Mouse (Mus musculus): Measurements from ENCODE around the gene Pitpnm2. TPM values are rescaled to one million over a fixed set of nuclear protein-coding genes. Genes with fewer than 3 reads are reported as not detected.

Gene Pitpnm2
- polyA plus RNA-seq, 2 experiments = 1.9 to 4.7 TPM

DNA sequence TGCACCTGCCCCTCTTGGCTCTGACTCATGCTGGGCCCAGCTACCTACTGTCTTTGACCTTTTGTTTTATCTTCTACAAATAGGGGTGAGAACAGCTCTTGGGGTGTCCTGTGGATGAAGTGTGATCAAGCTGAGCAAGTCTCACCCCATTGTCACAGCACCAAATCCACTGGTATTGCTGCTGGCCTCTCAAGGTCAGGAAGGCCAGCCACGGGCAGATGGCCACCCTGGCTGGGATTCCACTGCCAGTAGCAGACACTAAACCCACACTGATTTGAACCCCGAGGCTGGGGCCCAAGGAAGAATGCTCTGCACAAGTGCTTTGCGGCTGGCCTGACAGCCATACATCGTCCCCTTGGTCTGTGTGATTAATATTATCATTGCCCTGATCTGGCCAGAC is 91.3 kb downstream of the Pitpnm2 start:
- H3K36me3 ChIP-seq (replicated peaks; ENCODE audit: control insufficient read depth, insufficient read depth, low read depth) = no peaks in the 10 kb centered on the region
- no peak overlapping the region for H3K9ac ChIP-seq (replicated peaks)
- DNase-seq (ENCODE audit: low read depth in 3 of 3, low spot score in 3 of 3) (no peak), ATAC-seq (ENCODE audit: insufficient read depth) (no peak)
- H3K27me3 ChIP-seq (ENCODE audit: control insufficient read depth, insufficient read depth, low read length) = no peaks in the 10 kb centered on the region
- H3K4me3 ChIP-seq (ENCODE audit: insufficient read depth in 1 of 2, low read depth in 2 of 2, low read length in 2 of 2) = no peak overlapping the region
- H3K9me3 ChIP-seq (ENCODE audit: control insufficient read depth, low read length) = no peaks in the 10 kb centered on the region
- WGBS (ENCODE audit: insufficient replicate concordance) = 61% methylated on average over 4 of the region's 4 CpGs
- no peak for TF ChIP-seq EP300 (IDR thresholded peaks at IDR 0.05; ENCODE audit: low read depth)
- TF ChIP-seq CTCF (IDR thresholded peaks at IDR 0.05; ENCODE audit: low read depth) = no peak
- 0 out of 4 replicates have a peak, but pooled peaks cover 0 to 4% of the 10 kb centered on the region in 2 experiments for H3K4me1 ChIP-seq (replicated peaks; ENCODE audit: control insufficient read depth in 2 of 2, insufficient read depth in 2 of 2, low read length in 1 of 2)
- H3K27ac ChIP-seq = no peak overlapping the region
- H3K4me2 ChIP-seq (ENCODE audit: low read depth) = no peak overlapping the region

DNA sequence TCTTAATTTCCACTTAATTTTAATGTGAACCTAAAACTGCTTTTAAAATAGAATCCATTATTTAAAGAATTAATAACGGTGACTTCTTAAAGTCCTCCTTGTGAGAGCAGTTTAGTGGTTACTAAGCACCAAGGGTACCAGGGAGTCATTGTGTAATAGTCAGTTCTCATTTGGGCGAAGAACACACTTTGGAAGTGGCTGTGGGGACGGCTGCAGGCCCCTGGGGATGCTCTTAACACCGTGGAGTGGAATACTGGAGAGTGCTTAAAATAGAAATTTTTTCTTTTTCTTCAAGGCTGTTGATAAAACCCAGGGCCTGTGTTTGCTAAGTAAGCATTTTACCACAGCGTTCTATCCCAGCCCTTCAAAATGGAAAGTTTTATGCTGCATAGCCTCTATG is 93.6 kb downstream of the Pitpnm2 start:
- Histone ChIP-seq H3K4me1 (replicated peaks; ENCODE audit: control insufficient read depth in 2 of 2, insufficient read depth in 2 of 2, low read length in 1 of 2) (no peaks in the 10 kb centered on the region), H3K9me3 (ENCODE audit: control insufficient read depth, low read length) (no peaks in the 10 kb centered on the region), H3K4me3 (ENCODE audit: insufficient read depth in 1 of 2, low read depth in 2 of 2, low read length in 2 of 2) (no peak overlapping the region), H3K27ac (no peak overlapping the region), H3K4me2 (ENCODE audit: low read depth) (no peak overlapping the region), H3K36me3 (replicated peaks; ENCODE audit: control insufficient read depth, insufficient read depth, low read depth) (no peaks in the 10 kb centered on the region), H3K9ac (replicated peaks) (no peak overlapping the region), H3K27me3 (ENCODE audit: control insufficient read depth, insufficient read depth, low read length) (no peaks in the 10 kb centered on the region)
- no peak for TF ChIP-seq EP300 (IDR thresholded peaks at IDR 0.05; ENCODE audit: low read depth)
- no peak for TF ChIP-seq CTCF (IDR thresholded peaks at IDR 0.05; ENCODE audit: low read depth)
- WGBS (ENCODE audit: insufficient replicate concordance) = 73% methylated on average over 5 of the region's 5 CpGs
- no peak for ATAC-seq (ENCODE audit: insufficient read depth)
- no peak for DNase-seq (ENCODE audit: low read depth in 3 of 3, low spot score in 3 of 3)

DNA sequence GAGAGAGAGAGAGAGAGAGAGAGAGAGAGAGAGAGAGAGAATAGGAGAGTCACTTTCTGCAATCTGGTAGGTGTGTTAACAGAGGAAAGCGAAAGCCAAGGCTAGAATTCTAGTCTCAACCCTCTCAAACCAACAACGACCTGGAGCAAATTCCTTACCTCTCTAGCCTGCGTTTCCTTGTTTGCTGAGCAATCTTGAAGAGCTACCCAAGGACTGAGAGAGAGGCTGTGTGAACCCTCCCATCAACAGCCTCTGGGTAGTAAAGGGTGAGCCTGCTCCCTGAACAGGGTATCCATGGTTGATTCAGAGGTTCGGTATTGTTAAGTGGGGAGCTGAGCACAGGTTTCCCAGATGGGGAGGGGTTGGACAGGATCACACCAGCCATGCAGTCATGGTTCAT is 96.8 kb downstream of the Pitpnm2 start:
- no peaks in the 10 kb centered on the region for H3K27me3 ChIP-seq (ENCODE audit: control insufficient read depth, insufficient read depth, low read length)
- TF ChIP-seq EP300 (IDR thresholded peaks at IDR 0.05; ENCODE audit: low read depth) = no peak
- TF ChIP-seq CTCF (IDR thresholded peaks at IDR 0.05; ENCODE audit: low read depth) = no peak
- no peak overlapping the region for H3K4me2 ChIP-seq (ENCODE audit: low read depth)
- WGBS (ENCODE audit: insufficient replicate concordance) = 77% methylated on average over 4 of the region's 4 CpGs
- H3K4me3 ChIP-seq (ENCODE audit: insufficient read depth in 1 of 2, low read depth in 2 of 2, low read length in 2 of 2) = no peak overlapping the region
- no peaks in the 10 kb centered on the region for H3K4me1 ChIP-seq (replicated peaks; ENCODE audit: control insufficient read depth in 2 of 2, insufficient read depth in 2 of 2, low read length in 1 of 2)
- no peak for ATAC-seq (ENCODE audit: insufficient read depth)
- H3K9ac ChIP-seq (replicated peaks) = no peak overlapping the region
- H3K27ac ChIP-seq = no peak overlapping the region
- H3K9me3 ChIP-seq (ENCODE audit: control insufficient read depth, low read length) = no peaks in the 10 kb centered on the region
- H3K36me3 ChIP-seq (replicated peaks; ENCODE audit: control insufficient read depth, insufficient read depth, low read depth) = no peaks in the 10 kb centered on the region
- no peak for DNase-seq (ENCODE audit: low read depth in 3 of 3, low spot score in 3 of 3)

DNA sequence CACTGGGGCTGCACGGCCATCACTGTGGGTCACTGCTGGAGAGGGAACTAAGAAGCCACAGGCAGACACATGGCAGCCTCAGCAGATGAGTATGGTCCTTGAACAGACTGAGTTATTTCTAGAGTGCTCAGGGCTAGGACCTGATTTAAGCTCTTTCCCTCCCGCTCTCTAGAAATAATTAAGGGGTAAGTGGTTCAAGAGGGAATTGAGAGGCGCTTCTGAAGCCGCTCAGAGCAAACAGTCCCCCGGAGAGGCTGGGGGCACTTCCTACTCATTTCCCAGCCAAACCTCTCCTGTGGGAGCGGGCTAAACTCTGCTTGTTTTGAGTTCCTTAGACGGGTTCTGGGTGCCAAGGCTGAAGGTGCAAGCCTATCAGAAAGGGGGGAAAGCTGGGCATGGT is 98.7 kb downstream of the Pitpnm2 start:
- no peak overlapping the region for H3K9ac ChIP-seq (replicated peaks)

DNA sequence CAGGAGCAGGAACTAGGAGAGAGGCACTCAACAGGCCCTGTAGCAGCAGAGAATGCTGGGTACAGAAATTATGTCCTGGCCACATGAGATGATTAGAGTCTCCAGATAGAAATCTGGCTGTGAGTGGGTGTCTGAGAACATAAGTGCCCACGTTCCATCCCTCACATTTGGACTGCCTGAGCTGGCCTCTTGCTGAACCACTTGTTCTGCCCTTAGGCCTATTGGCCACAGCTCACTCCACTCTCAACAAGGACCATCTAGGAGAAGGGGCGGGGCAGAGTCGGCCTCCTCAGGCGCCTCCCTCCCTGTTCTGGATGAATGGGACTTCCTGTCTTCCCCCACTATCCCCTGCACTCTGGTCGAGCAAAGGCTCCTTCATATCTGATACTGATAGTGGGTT is 100.5 kb downstream of the Pitpnm2 start:
- Histone ChIP-seq H3K4me1 (replicated peaks; ENCODE audit: control insufficient read depth in 2 of 2, insufficient read depth in 2 of 2, low read length in 1 of 2) (no peaks in the 10 kb centered on the region), H3K9ac (replicated peaks) (no peak overlapping the region), H3K9me3 (ENCODE audit: control insufficient read depth, low read length) (no peaks in the 10 kb centered on the region), H3K27me3 (ENCODE audit: control insufficient read depth, insufficient read depth, low read length) (no peaks in the 10 kb centered on the region), H3K36me3 (replicated peaks; ENCODE audit: control insufficient read depth, insufficient read depth, low read depth) (no peaks in the 10 kb centered on the region), H3K27ac (no peak overlapping the region), H3K4me2 (ENCODE audit: low read depth) (no peak overlapping the region), H3K4me3 (ENCODE audit: insufficient read depth in 1 of 2, low read depth in 2 of 2, low read length in 2 of 2) (no peak overlapping the region)
- ATAC-seq (ENCODE audit: insufficient read depth) = no peak
- TF ChIP-seq EP300 (IDR thresholded peaks at IDR 0.05; ENCODE audit: low read depth) (no peak), CTCF (IDR thresholded peaks at IDR 0.05; ENCODE audit: low read depth) (no peak)
- 42% methylated on average over 5 of the region's 5 CpGs for WGBS (ENCODE audit: insufficient replicate concordance)
- no peak for DNase-seq (ENCODE audit: low read depth in 3 of 3, low spot score in 3 of 3)

More for the DNA sequence above, 98.7 kb downstream of the Pitpnm2 start:
- H3K36me3 ChIP-seq (replicated peaks; ENCODE audit: control insufficient read depth, insufficient read depth, low read depth) = no peaks in the 10 kb centered on the region
- H3K4me1 ChIP-seq (replicated peaks; ENCODE audit: control insufficient read depth in 2 of 2, insufficient read depth in 2 of 2, low read length in 1 of 2) = no peaks in the 10 kb centered on the region
- no peaks in the 10 kb centered on the region for H3K9me3 ChIP-seq (ENCODE audit: control insufficient read depth, low read length)
- no peak overlapping the region for H3K4me3 ChIP-seq (ENCODE audit: insufficient read depth in 1 of 2, low read depth in 2 of 2, low read length in 2 of 2)
- H3K27ac ChIP-seq = no peak overlapping the region
- 81% methylated on average over 7 of the region's 7 CpGs for WGBS (ENCODE audit: insufficient replicate concordance)
- TF ChIP-seq CTCF (IDR thresholded peaks at IDR 0.05; ENCODE audit: low read depth) (no peak), EP300 (IDR thresholded peaks at IDR 0.05; ENCODE audit: low read depth) (no peak)
- no peak for ATAC-seq (ENCODE audit: insufficient read depth)
- no peaks in the 10 kb centered on the region for H3K27me3 ChIP-seq (ENCODE audit: control insufficient read depth, insufficient read depth, low read length)
- no peak overlapping the region for H3K4me2 ChIP-seq (ENCODE audit: low read depth)
- no peak for DNase-seq (ENCODE audit: low read depth in 3 of 3, low spot score in 3 of 3)

All from liver, embryonic 14.5 days (tissue).